Mouse (Mus musculus): Measurements from ENCODE around the gene Cbx2. TPM values are rescaled to one million over a fixed set of nuclear protein-coding genes. Genes with fewer than 3 reads are reported as not detected.
A peak's percentile ranks its signal among the peaks of the same experiment; 100 is the strongest.

Gene Cbx2
- polyA plus RNA-seq (2014; fragmentation: Nextera tagmentation; extraction: Ambion mirVana): 9.8 and 11.9 TPM in 2 replicates

GRCm38 (mm10) chr11:119022895-119023615, at the start of gene Cbx2:
TSS of gene Cbx2 (plus strand) at chr11:119022962.
- Histone ChIP-seq H3K4me2 (ENCODE audit: low read length) (peak within 1 kb of the TSS; percentile 85), H3K36me3 (ENCODE audit: control insufficient read depth, insufficient read depth, low read length) (peaks cover 18% of the 10 kb centered on the region), H3K9ac (ENCODE audit: low read length) (peak within 1 kb of the TSS; percentile 86), H3K4me3 (ENCODE audit: control insufficient read depth in 1 of 2, insufficient read depth in 1 of 2, low read depth in 1 of 2, low read length in 2 of 2) (peak within 1 kb of the TSS; percentile 90 to 92), H3K4me1 (ENCODE audit: control insufficient read depth in 2 of 2, insufficient read depth in 2 of 2, low read length in 2 of 2) (peaks cover 34% of the 10 kb centered on the region in 2 experiments), H3K27ac (replicated peaks in 1 of 2; ENCODE audit: control insufficient read depth in 1 of 2, insufficient read depth in 1 of 2, low read depth in 2 of 2, low read length in 2 of 2) (peak within 1 kb of the TSS; percentile 43 to 77), H3K9me3 (ENCODE audit: control insufficient read depth, low read length) (no peaks in the 10 kb centered on the region), H3K27me3 (ENCODE audit: control insufficient read depth, insufficient read depth, low read length) (peaks cover 22% of the 10 kb centered on the region)
- under 1% methylated on average over 91 of the region's 99 CpGs for WGBS
- ATAC-seq (ENCODE audit: insufficient number of reproducible peaks, insufficient read depth, low FRiP score, low read depth): peak; percentile 86

- H3K9ac ChIP-seq (ENCODE audit: low read length): no peak overlapping the region
- no peak for ATAC-seq (ENCODE audit: insufficient number of reproducible peaks, insufficient read depth, low FRiP score, low read depth)
- H3K4me3 ChIP-seq (ENCODE audit: control insufficient read depth in 1 of 2, insufficient read depth in 1 of 2, low read depth in 1 of 2, low read length in 2 of 2): no peak overlapping the region
- WGBS: 75% methylated on average over 7 of the region's 7 CpGs
- H3K27ac ChIP-seq (replicated peaks in 1 of 2; ENCODE audit: control insufficient read depth in 1 of 2, insufficient read depth in 1 of 2, low read depth in 2 of 2, low read length in 2 of 2): no peak overlapping the region
- 0 out of 4 replicates have a peak, but pooled peaks cover 0 to 4% of the 10 kb centered on the region in 2 experiments for H3K4me1 ChIP-seq (ENCODE audit: control insufficient read depth in 2 of 2, insufficient read depth in 2 of 2, low read length in 2 of 2)
- H3K27me3 ChIP-seq (ENCODE audit: control insufficient read depth, insufficient read depth, low read length): peaks cover 52% of the 10 kb centered on the region
- no peak overlapping the region for H3K4me2 ChIP-seq (ENCODE audit: low read length)
- H3K9me3 ChIP-seq (ENCODE audit: control insufficient read depth, low read length): no peaks in the 10 kb centered on the region
- no peaks in the 10 kb centered on the region for H3K36me3 ChIP-seq (ENCODE audit: control insufficient read depth, insufficient read depth, low read length)
Measured at GRCm38 (mm10) chr11:118974340-118974739, 48.4 kb upstream of the Cbx2 start.

- no peak for ATAC-seq (ENCODE audit: insufficient number of reproducible peaks, insufficient read depth, low FRiP score, low read depth)
- WGBS: 1% methylated on average over 10 of the region's 10 CpGs
- H3K4me1 ChIP-seq (ENCODE audit: control insufficient read depth in 2 of 2, insufficient read depth in 2 of 2, low read length in 2 of 2): 0 out of 4 replicates have a peak, but pooled peaks cover 0 to 4% of the 10 kb centered on the region in 2 experiments
- H3K9ac ChIP-seq (ENCODE audit: low read length): no peak overlapping the region
- peaks cover 56% of the 10 kb centered on the region for H3K27me3 ChIP-seq (ENCODE audit: control insufficient read depth, insufficient read depth, low read length)
- H3K4me2 ChIP-seq (ENCODE audit: low read length): peak overlapping the region; percentile 49
- H3K9me3 ChIP-seq (ENCODE audit: control insufficient read depth, low read length): no peaks in the 10 kb centered on the region
- H3K27ac ChIP-seq (replicated peaks in 1 of 2; ENCODE audit: control insufficient read depth in 1 of 2, insufficient read depth in 1 of 2, low read depth in 2 of 2, low read length in 2 of 2): no peak overlapping the region
- no peak overlapping the region for H3K4me3 ChIP-seq (ENCODE audit: control insufficient read depth in 1 of 2, insufficient read depth in 1 of 2, low read depth in 1 of 2, low read length in 2 of 2)
- no peaks in the 10 kb centered on the region for H3K36me3 ChIP-seq (ENCODE audit: control insufficient read depth, insufficient read depth, low read length)
Measured at GRCm38 (mm10) chr11:118975427-118975826, 47.3 kb upstream of the Cbx2 start.

- 16% methylated on average over 12 of the region's 12 CpGs for WGBS
- no peak overlapping the region for H3K4me3 ChIP-seq (ENCODE audit: control insufficient read depth in 1 of 2, insufficient read depth in 1 of 2, low read depth in 1 of 2, low read length in 2 of 2)
- H3K4me2 ChIP-seq (ENCODE audit: low read length): peak overlapping the region; percentile 49
- no peaks in the 10 kb centered on the region for H3K9me3 ChIP-seq (ENCODE audit: control insufficient read depth, low read length)
- no peaks in the 10 kb centered on the region for H3K36me3 ChIP-seq (ENCODE audit: control insufficient read depth, insufficient read depth, low read length)
- H3K27me3 ChIP-seq (ENCODE audit: control insufficient read depth, insufficient read depth, low read length): peaks cover 53% of the 10 kb centered on the region
- 0 out of 4 replicates have a peak, but pooled peaks cover 0 to 4% of the 10 kb centered on the region in 2 experiments for H3K4me1 ChIP-seq (ENCODE audit: control insufficient read depth in 2 of 2, insufficient read depth in 2 of 2, low read length in 2 of 2)
- no peak overlapping the region for H3K9ac ChIP-seq (ENCODE audit: low read length)
- ATAC-seq (ENCODE audit: insufficient number of reproducible peaks, insufficient read depth, low FRiP score, low read depth): no peak
- no peak overlapping the region for H3K27ac ChIP-seq (replicated peaks in 1 of 2; ENCODE audit: control insufficient read depth in 1 of 2, insufficient read depth in 1 of 2, low read depth in 2 of 2, low read length in 2 of 2)
Measured at GRCm38 (mm10) chr11:118975917-118976316, 46.8 kb upstream of the Cbx2 start.

GRCm38 (mm10) chr11:118980388-118980787, 42.4 kb upstream of the Cbx2 start:
- H3K4me2 ChIP-seq (ENCODE audit: low read length): no peak overlapping the region
- H3K4me1 ChIP-seq (ENCODE audit: control insufficient read depth in 2 of 2, insufficient read depth in 2 of 2, low read length in 2 of 2): peaks cover 4 to 14% of the 10 kb centered on the region in 2 experiments; a peak in 3 of 4 replicates
- H3K27me3 ChIP-seq (ENCODE audit: control insufficient read depth, insufficient read depth, low read length): peaks cover 27% of the 10 kb centered on the region
- H3K36me3 ChIP-seq (ENCODE audit: control insufficient read depth, insufficient read depth, low read length): no peaks in the 10 kb centered on the region
- 72% methylated on average over 2 of the region's 2 CpGs for WGBS
- no peak overlapping the region for H3K9ac ChIP-seq (ENCODE audit: low read length)
- H3K9me3 ChIP-seq (ENCODE audit: control insufficient read depth, low read length): no peaks in the 10 kb centered on the region
- no peak overlapping the region for H3K4me3 ChIP-seq (ENCODE audit: control insufficient read depth in 1 of 2, insufficient read depth in 1 of 2, low read depth in 1 of 2, low read length in 2 of 2)
- ATAC-seq (ENCODE audit: insufficient number of reproducible peaks, insufficient read depth, low FRiP score, low read depth): no peak
- H3K27ac ChIP-seq (replicated peaks in 1 of 2; ENCODE audit: control insufficient read depth in 1 of 2, insufficient read depth in 1 of 2, low read depth in 2 of 2, low read length in 2 of 2): no peak overlapping the region

- ATAC-seq (ENCODE audit: insufficient number of reproducible peaks, insufficient read depth, low FRiP score, low read depth): no peak
- no peak overlapping the region for H3K27ac ChIP-seq (replicated peaks in 1 of 2; ENCODE audit: control insufficient read depth in 1 of 2, insufficient read depth in 1 of 2, low read depth in 2 of 2, low read length in 2 of 2)
- H3K9me3 ChIP-seq (ENCODE audit: control insufficient read depth, low read length): no peaks in the 10 kb centered on the region
- no peak overlapping the region for H3K4me2 ChIP-seq (ENCODE audit: low read length)
- peaks cover 21% of the 10 kb centered on the region for H3K27me3 ChIP-seq (ENCODE audit: control insufficient read depth, insufficient read depth, low read length)
- WGBS: 70% methylated on average over 18 of the region's 18 CpGs
- no peak overlapping the region for H3K4me3 ChIP-seq (ENCODE audit: control insufficient read depth in 1 of 2, insufficient read depth in 1 of 2, low read depth in 1 of 2, low read length in 2 of 2)
- no peak overlapping the region for H3K9ac ChIP-seq (ENCODE audit: low read length)
- peaks cover 4 to 10% of the 10 kb centered on the region in 2 experiments; a peak in 3 of 4 replicates for H3K4me1 ChIP-seq (ENCODE audit: control insufficient read depth in 2 of 2, insufficient read depth in 2 of 2, low read length in 2 of 2)
- no peaks in the 10 kb centered on the region for H3K36me3 ChIP-seq (ENCODE audit: control insufficient read depth, insufficient read depth, low read length)
Measured at GRCm38 (mm10) chr11:118981012-118981776, 41.6 kb upstream of the Cbx2 start.

- H3K27ac ChIP-seq (replicated peaks in 1 of 2; ENCODE audit: control insufficient read depth in 1 of 2, insufficient read depth in 1 of 2, low read depth in 2 of 2, low read length in 2 of 2): no peak overlapping the region
- H3K9me3 ChIP-seq (ENCODE audit: control insufficient read depth, low read length): no peaks in the 10 kb centered on the region
- no peak overlapping the region; the same call in 1 of the 2 replicates for H3K9ac ChIP-seq (ENCODE audit: low read length)
- H3K4me1 ChIP-seq (ENCODE audit: control insufficient read depth in 2 of 2, insufficient read depth in 2 of 2, low read length in 2 of 2): peaks cover 4 to 10% of the 10 kb centered on the region in 2 experiments; a peak in 3 of 4 replicates
- no peak overlapping the region for H3K4me2 ChIP-seq (ENCODE audit: low read length)
- H3K36me3 ChIP-seq (ENCODE audit: control insufficient read depth, insufficient read depth, low read length): no peaks in the 10 kb centered on the region
- peaks cover 19% of the 10 kb centered on the region for H3K27me3 ChIP-seq (ENCODE audit: control insufficient read depth, insufficient read depth, low read length)
- WGBS: 32% methylated on average over 12 of the region's 12 CpGs
- H3K4me3 ChIP-seq (ENCODE audit: control insufficient read depth in 1 of 2, insufficient read depth in 1 of 2, low read depth in 1 of 2, low read length in 2 of 2): no peak overlapping the region
- no peak for ATAC-seq (ENCODE audit: insufficient number of reproducible peaks, insufficient read depth, low FRiP score, low read depth)
Measured at GRCm38 (mm10) chr11:118982593-118983113, 40.1 kb upstream of the Cbx2 start.

Data from heart, embryonic 14.5 days (tissue).